Mouse (Mus musculus) heart, postnatal 0 days (tissue): ENCODE measurements around the gene Chaf1a.

ENCODE experiments used
- CTCF ChIP-seq: IDR thresholded peaks from 2 replicates; pipeline ENCODE4 v1.5.1; 2016; ENCODE audit warnings: antibody characterized with exemption, control low read depth, low read depth
- EP300 ChIP-seq: IDR thresholded peaks from 2 replicates; pipeline ENCODE4 v1.6.1; 2016; ENCODE audit warnings: antibody characterized with exemption, low read depth

- TF ChIP-seq CTCF (no peak), EP300 (no peak)
These were observed 5.5 kb upstream of the Chaf1a start for GRCm38 (mm10) chr17:56034726-56035100.
